Mouse (Mus musculus) intestine, embryonic 15.5 days (tissue): ENCODE measurements around the gene Tspan12. TPM values are rescaled to one million over a fixed set of nuclear protein-coding genes. Genes with fewer than 3 reads are reported as not detected.

Source experiments
- ATAC-seq: fragments of 200-750 bp; cut with Nextera tagmentation; 2 replicates; pipeline ENCODE4 v1.8.0; 2017; ENCODE audit warnings: moderate TSS enrichment, moderate library complexity
- H3K27ac ChIP-seq: fragments of 300-500 bp; sonication (generic); 2 replicates; pipeline ENCODE4 v1.5.1; 2015; ENCODE audit warnings: mild to moderate bottlenecking, inconsistent platforms
- H3K27me3 ChIP-seq: fragments of 300-500 bp; sonication (generic); replicated peaks from 2 replicates; pipeline ENCODE4 v1.6.1; 2015; ENCODE audit warnings: inconsistent platforms
- H3K36me3 ChIP-seq: fragments of 300-500 bp; sonication (generic); 2 replicates; pipeline ENCODE4 v1.6.1; 2015; ENCODE audit warnings: inconsistent platforms
- H3K4me1 ChIP-seq: fragments of 300-500 bp; sonication (generic); replicated peaks from 2 replicates; pipeline ENCODE4 v1.6.1; 2015; ENCODE audit warnings: inconsistent platforms
- H3K4me2 ChIP-seq: fragments of 300-500 bp; sonication (generic); replicated peaks from 2 replicates; pipeline ENCODE4 v1.6.1; 2015; ENCODE audit warnings: mild to moderate bottlenecking, inconsistent platforms
- H3K4me3 ChIP-seq: fragments of 300-500 bp; sonication (generic); replicated peaks from 2 replicates; pipeline ENCODE4 v1.5.1; 2015; ENCODE audit warnings: inconsistent platforms
- H3K9ac ChIP-seq: fragments of 300-500 bp; sonication (generic); 2 replicates; pipeline ENCODE4 v1.6.1; 2015; ENCODE audit warnings: inconsistent platforms
- H3K9me3 ChIP-seq: fragments of 300-500 bp; sonication (generic); 2 replicates; pipeline ENCODE4 v1.6.1; 2016; ENCODE audit warnings: inconsistent platforms
- WGBS: fragments of 180-500 bp; shearing (Covaris S2); methylation state at CpG from one replicate; pipeline ENCODE4 v1.1.7; 2015; 5-methylcytosine and 5-hydroxymethylcytosine counted together
- polyA plus RNA-seq: library from polyadenylated mRNA; unstranded; fragments of >200 nt; fragmentation: Nextera tagmentation; extraction: Ambion mirVana; gene quantifications from 2 replicates; pipeline ENCODE4 v1.2.1, GENCODE M21; 2015

Tspan12 gene
- polyA plus RNA-seq, 1 experiment from 2014 or later = 80.5 TPM

GRCm38 (mm10) chr6:21740606-21741005 lies 111.7 kb downstream of the Tspan12 start:
- H3K4me3 ChIP-seq = no peak overlapping the region
- ATAC-seq = no peak
- 61% methylated on average over 2 of the region's 2 CpGs for WGBS
- no peaks in the 10 kb centered on the region for H3K36me3 ChIP-seq
- no peaks in the 10 kb centered on the region for H3K27me3 ChIP-seq
- no peaks in the 10 kb centered on the region for H3K4me1 ChIP-seq
- H3K9me3 ChIP-seq = no peaks in the 10 kb centered on the region
- no peak overlapping the region for H3K27ac ChIP-seq
- H3K4me2 ChIP-seq = no peak overlapping the region
- no peak overlapping the region for H3K9ac ChIP-seq

GRCm38 (mm10) chr6:21722238-21722637 lies 130.1 kb downstream of the Tspan12 start:
- no peak overlapping the region for H3K4me2 ChIP-seq

More at GRCm38 (mm10) chr6:21722238-21722637, 130.1 kb downstream of the Tspan12 start:
- H3K27ac ChIP-seq = no peak overlapping the region
- H3K4me3 ChIP-seq = no peak overlapping the region
- H3K4me1 ChIP-seq = 0 out of 2 replicates have a peak, but pooled peaks cover 2% of the 10 kb centered on the region
- no peaks in the 10 kb centered on the region for H3K9me3 ChIP-seq
- WGBS = 69% methylated on average over 10 of the region's 10 CpGs
- H3K27me3 ChIP-seq = no peaks in the 10 kb centered on the region
- ATAC-seq = no peak
- H3K9ac ChIP-seq = no peak overlapping the region
- H3K36me3 ChIP-seq = no peaks in the 10 kb centered on the region

Other genes with a start within 250 kb of the Tspan12 start
- 41.5 and 52.6 TPM in 2 replicates for gene Ing3, start 97.1 kb upstream of the Tspan12 start, polyA plus RNA-seq
- 19.5 and 20.7 TPM in 2 replicates for gene Cped1, start 133.4 kb upstream of the Tspan12 start, polyA plus RNA-seq